Mouse (Mus musculus) lung, adult 2 months (tissue): ENCODE data around the gene Olfr49.

Source experiments
- CTCF ChIP-seq: fragments of 200-500 bp; IDR thresholded peaks from 2 replicates; pipeline ENCODE4 v1.5.1; 2011; ENCODE audit warnings: mild to moderate bottlenecking, low read length, control low read depth; ENCODE audit not compliant: insufficient read depth
- POLR2A ChIP-seq: fragments of 200-500 bp; IDR thresholded peaks from 2 replicates; pipeline ENCODE4 v1.6.1; 2011; ENCODE audit warnings: low read depth, mild to moderate bottlenecking, control low read depth, low read length, borderline replicate concordance; ENCODE audit errors: extremely low read depth

DNA sequence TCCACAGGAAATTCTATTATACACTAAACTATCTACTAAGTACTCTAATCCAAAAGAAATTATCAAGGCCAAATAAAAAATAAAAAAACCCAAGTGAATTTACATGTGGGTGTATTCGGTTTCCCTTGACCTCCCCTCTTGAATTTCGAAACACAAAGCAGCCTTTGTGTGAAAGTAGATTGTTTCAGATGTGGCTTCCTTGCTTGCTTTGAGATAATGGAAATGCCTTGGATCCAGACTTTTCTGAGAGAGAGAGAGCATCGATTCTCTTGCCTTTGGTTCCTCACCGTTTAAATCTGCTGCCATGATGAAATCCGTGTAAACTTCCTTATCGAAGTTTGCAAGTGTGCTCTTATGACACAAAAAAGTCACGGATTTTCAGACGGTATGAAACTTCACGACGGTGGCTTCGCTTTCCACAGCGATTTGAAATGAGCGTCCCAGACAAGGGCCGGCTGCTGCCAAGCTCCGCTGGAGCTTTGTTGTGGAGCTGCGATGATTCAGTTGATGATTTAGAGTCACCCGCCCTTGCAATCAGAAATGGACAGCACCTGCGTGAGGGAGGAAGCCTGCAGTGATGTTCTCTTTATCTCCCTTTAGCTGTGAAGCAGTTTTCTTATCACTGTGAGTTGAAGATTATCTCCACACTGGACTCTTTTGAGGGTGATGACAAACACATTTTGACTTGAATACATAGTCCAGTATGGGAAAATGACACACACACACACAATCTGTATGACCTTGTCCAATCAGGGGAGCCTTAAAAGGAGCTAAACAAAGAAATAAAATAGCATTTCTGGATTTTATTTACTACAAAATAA lies 37.0 kb upstream of the Olfr49 start:
- no peak for TF ChIP-seq CTCF
- TF ChIP-seq POLR2A, result no peak
